Mouse (Mus musculus): ENCODE data around the gene Gm10392. TPM values are rescaled to one million over a fixed set of nuclear protein-coding genes. Genes with fewer than 3 reads are reported as not detected.
A peak's percentile ranks its signal among the peaks of the same experiment; 100 is the strongest.
"Not testable (repeated sequence)": the region's sequence is repeated elsewhere in the genome, so short reads cannot be mapped to it uniquely, and the experiment has no call there.

The Gm10392 gene
- polyA plus RNA-seq (2015; fragmentation: Nextera tagmentation; extraction: Ambion mirVana), result 0.13 TPM in 1 of 2 replicates, not detected in the other

DNA sequence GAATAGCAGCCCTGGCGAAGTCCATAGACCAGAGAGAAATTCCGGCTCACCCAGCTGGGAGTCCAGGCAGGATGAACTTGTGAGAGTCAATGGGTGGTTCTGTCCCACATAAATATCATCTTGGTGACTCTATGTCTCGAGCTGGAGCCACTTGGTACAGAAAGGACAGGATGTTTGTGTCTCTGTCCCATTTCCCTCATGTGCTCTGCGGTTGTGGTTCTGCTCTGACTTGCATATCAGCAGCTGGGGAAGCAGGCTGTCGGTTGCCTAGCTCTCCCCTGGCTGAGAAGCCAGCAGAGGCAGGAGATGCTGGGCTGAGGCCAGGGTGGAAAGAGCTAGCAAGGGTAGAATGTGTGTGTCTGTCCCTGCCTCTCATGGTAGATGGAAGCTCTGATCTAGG is at the start of gene Gm10392:
Gene Gm10392, minus strand, starts transcription at position 156 of the 400 bp plus-strand sequence.
- Histone ChIP-seq H3K4me2 (no peak within 1 kb of the TSS), H3K27me3 (peaks cover 6% of the 10 kb centered on the region; the same call in 1 of the 2 replicates), H3K9me3 (replicated peaks) (no peaks in the 10 kb centered on the region), H3K4me1 (replicated peaks) (peaks cover 22% of the 10 kb centered on the region), H3K4me3 (no peak within 1 kb of the TSS), H3K9ac (no peak within 1 kb of the TSS), H3K36me3 (no peaks in the 10 kb centered on the region), H3K27ac (peak within 1 kb of the TSS; percentile 21; the same call in 1 of the 2 replicates)
- 46% methylated on average over 5 of the region's 5 CpGs for WGBS
- no peak for ATAC-seq (replicated peaks; ENCODE audit: insufficient number of reproducible peaks, insufficient read depth, low FRiP score, low read depth)

DNA sequence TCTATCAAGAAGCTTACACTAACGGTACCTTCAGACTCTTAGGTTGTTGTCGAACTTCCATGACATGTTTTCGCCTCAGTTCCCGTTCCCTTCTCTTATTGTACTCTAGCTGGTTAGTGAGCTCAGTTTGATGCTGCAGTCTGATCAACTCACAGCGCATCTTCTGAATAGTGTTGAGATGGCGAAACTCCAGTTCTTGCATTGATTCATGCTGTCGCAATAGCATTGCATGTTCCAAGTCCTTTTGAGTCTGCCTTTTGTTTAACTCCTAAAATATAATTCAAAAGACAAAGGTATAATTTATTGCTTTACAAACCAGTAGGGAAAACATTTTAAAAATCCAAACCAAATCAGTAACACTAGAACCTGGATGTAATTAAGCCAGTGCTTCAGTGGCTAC is 26.3 kb upstream of the Gm10392 start:
- Histone ChIP-seq H3K9me3 (replicated peaks) (no peaks in the 10 kb centered on the region), H3K4me3 (no peak overlapping the region), H3K27ac (no peak overlapping the region), H3K9ac (no peak overlapping the region), H3K4me1 (replicated peaks) (no peaks in the 10 kb centered on the region), H3K4me2 (no peak overlapping the region), H3K36me3 (peaks cover 66% of the 10 kb centered on the region), H3K27me3 (no peaks in the 10 kb centered on the region)
- ATAC-seq (replicated peaks; ENCODE audit: insufficient number of reproducible peaks, insufficient read depth, low FRiP score, low read depth), result no peak
- WGBS, result 92% methylated on average over 7 of the region's 7 CpGs

DNA sequence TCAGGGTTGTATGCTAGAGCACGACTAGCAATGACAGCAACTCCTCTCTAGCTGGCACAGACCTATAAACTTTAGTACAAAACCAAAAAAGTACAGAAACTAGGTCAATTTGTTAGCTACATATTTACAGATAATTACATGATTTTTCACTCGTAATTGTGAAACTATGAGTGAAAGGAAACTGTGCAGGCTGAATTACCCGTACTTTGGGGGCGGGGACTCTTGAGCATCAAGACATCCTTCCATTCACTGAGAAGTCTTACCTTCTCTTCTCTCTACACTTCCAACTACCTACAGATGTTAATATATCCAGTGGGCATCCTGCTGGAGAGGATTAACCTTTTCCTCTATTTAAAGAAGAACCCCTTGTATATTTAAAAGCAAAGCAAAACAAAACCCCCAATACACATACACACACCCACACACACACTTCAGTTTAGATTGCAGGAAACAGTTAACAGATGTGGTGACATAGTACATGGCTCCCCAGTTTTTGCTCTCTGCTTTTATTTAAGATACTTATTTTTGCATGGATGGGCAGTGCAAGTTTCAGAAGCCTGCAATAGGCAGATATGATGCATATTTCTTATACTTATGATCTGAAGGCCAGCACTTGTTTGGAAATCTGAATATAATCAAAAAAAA is 13.3 kb upstream of the Gm10392 start:
- no peaks in the 10 kb centered on the region for H3K9me3 ChIP-seq (replicated peaks)
- H3K4me3 ChIP-seq, result no peak overlapping the region
- H3K27ac ChIP-seq, result no peak overlapping the region
- no peaks in the 10 kb centered on the region for H3K27me3 ChIP-seq
- ATAC-seq (replicated peaks; ENCODE audit: insufficient number of reproducible peaks, insufficient read depth, low FRiP score, low read depth), result no peak
- no peak overlapping the region for H3K4me2 ChIP-seq
- 84% methylated on average over 4 of the region's 4 CpGs for WGBS
- no peak overlapping the region for H3K9ac ChIP-seq
- H3K4me1 ChIP-seq (replicated peaks), result no peaks in the 10 kb centered on the region
- H3K36me3 ChIP-seq, result peaks cover 30% of the 10 kb centered on the region

DNA sequence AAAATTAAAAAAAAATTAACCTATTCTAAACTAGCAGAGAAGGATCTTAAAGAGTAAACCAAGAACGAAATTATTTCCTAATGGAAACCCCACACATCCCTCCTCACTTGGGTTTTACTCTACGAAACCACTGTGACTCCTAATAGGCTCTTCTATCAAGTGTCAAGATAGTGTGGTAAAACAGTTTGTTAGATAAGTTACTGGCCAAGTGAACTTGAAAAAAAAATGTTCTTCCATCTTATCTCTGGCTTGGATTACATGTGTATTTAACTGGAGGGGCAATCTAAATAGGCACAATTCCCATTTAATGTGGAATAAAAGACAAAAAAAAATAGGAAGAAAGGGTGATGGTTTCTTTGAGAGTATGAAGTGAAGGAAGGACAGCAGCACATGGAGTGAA is 11.9 kb upstream of the Gm10392 start:
- H3K4me3 ChIP-seq, result no peak overlapping the region
- H3K4me2 ChIP-seq, result no peak overlapping the region
- no peak for ATAC-seq (replicated peaks; ENCODE audit: insufficient number of reproducible peaks, insufficient read depth, low FRiP score, low read depth)
- H3K27me3 ChIP-seq, result no peaks in the 10 kb centered on the region
- H3K4me1 ChIP-seq (replicated peaks), result no peaks in the 10 kb centered on the region
- H3K36me3 ChIP-seq, result peaks cover 16% of the 10 kb centered on the region
- WGBS, result 72% methylated on average over 2 of the region's 2 CpGs
- no peaks in the 10 kb centered on the region for H3K9me3 ChIP-seq (replicated peaks)
- no peak overlapping the region for H3K9ac ChIP-seq
- H3K27ac ChIP-seq, result no peak overlapping the region

DNA sequence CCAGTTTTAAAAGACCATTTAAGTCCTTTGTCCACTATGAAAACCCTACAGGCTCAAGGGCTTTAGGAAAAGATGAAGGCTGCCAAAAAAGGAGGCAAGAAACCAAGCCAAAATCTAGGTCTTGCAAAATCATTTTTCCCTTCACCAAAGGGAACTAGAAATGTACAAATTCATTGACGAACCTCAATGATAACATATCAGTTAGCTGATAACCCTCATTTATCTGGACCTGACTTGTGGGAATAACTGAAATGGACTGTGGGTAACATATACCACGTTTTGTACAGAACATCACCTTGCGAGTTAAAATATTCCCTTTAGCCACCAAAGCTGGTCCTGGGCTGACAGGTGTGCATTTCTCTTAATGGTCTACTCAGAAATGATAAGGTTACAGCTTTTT is 10.6 kb upstream of the Gm10392 start:
- 68% methylated on average over 3 of the region's 3 CpGs for WGBS
- no peaks in the 10 kb centered on the region for H3K4me1 ChIP-seq (replicated peaks)
- no peaks in the 10 kb centered on the region for H3K27me3 ChIP-seq
- H3K27ac ChIP-seq, result no peak overlapping the region
- no peak overlapping the region for H3K4me3 ChIP-seq
- H3K9me3 ChIP-seq (replicated peaks), result no peaks in the 10 kb centered on the region
- no peak for ATAC-seq (replicated peaks; ENCODE audit: insufficient number of reproducible peaks, insufficient read depth, low FRiP score, low read depth)
- H3K36me3 ChIP-seq, result peaks cover 7% of the 10 kb centered on the region; the same call in 1 of the 2 replicates
- no peak overlapping the region for H3K9ac ChIP-seq
- H3K4me2 ChIP-seq, result no peak overlapping the region

DNA sequence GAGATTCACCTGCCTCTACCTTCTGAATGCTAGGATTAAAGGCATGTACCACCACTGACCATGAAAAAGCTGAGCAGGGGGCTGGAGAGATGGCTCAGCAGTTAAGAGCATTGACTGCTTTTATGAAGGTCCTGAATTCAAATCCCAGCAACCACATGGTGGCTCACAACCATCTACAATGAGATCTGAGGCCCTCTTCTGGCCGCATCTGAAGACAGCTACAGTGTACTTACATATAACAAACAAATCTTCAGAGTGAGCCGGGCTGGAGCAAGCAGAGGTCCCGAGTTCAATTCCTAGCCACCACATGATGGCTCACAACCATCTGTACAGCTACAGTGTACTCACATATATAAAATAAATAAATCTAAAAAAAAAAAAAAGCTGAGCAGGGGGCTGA is 9.4 kb upstream of the Gm10392 start:
- ATAC-seq (replicated peaks; ENCODE audit: insufficient number of reproducible peaks, insufficient read depth, low FRiP score, low read depth); H3K9ac ChIP-seq; H3K4me3 ChIP-seq; H3K9me3 ChIP-seq (replicated peaks); H3K4me1 ChIP-seq (replicated peaks); H3K27ac ChIP-seq; H3K4me2 ChIP-seq; H3K36me3 ChIP-seq; H3K27me3 ChIP-seq: not testable (repeated sequence)
- 93% methylated on average over 3 of the region's 3 CpGs for WGBS

DNA sequence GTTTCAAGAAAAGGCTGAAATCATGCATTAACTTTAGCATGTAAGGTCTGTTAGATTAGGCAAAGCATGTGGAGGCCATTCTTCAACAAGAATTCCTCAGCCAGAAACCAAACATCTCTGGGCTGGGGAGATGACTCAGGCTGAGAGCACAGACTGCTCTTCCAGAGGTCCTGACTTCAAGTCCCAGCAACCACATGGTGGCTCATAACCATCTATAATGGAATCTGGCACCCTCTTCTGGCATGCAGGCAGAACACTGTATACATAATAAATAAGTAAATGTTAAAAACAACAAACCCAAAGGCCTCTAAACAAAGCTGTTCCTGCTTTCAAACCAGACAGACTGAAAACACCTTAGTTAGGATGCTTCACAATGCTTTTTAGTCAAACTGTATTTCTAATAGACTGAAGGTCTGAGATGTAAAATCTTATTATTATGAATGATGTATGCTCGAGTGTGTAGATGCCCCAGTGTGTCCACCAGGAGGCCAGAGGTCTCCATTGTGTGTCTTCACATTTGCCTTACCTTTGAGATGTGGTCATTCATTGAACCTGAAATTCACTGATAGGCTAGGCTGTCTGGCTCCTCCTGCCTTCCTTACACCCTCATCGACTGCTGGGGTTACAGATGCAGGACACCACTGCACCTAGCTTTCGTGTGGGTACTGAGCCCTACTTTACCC is 6.9 kb upstream of the Gm10392 start:
- no peak overlapping the region for H3K4me3 ChIP-seq
- H3K27me3 ChIP-seq, result no peaks in the 10 kb centered on the region
- no peak overlapping the region for H3K9ac ChIP-seq
- H3K36me3 ChIP-seq, result peaks cover 3% of the 10 kb centered on the region; the same call in 1 of the 2 replicates
- H3K27ac ChIP-seq, result no peak overlapping the region
- H3K4me1 ChIP-seq (replicated peaks), result no peaks in the 10 kb centered on the region
- H3K4me2 ChIP-seq, result no peak overlapping the region
- no peaks in the 10 kb centered on the region for H3K9me3 ChIP-seq (replicated peaks)
- WGBS, result 68% methylated on average over 3 of the region's 3 CpGs
- no peak for ATAC-seq (replicated peaks; ENCODE audit: insufficient number of reproducible peaks, insufficient read depth, low FRiP score, low read depth)

DNA sequence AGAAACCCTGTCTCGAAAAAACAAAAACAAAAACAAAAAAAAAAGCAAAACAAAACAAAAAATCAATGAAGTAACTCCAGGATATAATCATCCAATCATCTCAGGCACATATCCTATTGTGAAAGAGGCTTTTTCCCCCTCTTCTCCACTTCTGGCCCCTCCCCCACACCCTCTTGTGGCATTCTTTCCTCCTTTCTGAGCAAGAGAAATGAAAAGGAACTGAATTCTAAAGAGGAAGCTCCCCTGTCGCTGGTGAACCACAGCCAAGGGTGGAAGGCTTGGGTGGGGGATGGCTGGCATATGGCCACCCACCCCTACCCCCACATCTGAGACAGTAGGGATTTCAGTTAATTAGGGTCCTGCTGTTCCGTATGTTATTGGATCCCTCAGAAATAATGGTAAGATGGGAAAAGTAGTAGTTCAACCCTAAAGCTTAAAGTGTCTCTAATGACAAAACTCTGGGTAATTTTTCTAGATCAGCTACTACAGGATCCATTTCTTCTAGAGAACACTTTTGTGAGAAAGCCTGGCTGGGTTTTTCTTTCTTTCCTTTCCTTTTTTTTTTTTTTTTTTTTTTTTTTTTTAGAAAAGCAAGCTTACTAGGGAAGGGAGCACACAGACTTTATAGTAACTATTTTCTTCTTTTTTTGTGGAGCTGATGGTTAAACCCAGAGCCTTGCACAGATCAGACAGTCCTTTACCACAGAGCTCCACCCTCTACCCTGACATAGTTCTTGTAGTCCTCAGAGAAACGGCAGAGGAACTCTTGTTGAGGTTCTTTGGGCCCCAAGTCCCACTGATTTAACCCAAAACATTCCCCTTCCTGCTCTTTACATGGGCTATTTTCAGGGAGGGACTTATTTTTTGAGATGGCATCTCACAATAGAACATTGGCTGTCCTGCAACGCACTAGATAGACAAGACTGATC is 1.9 kb upstream of the Gm10392 start:
- H3K27me3 ChIP-seq, result peaks cover 6% of the 10 kb centered on the region; the same call in 1 of the 2 replicates
- no peak overlapping the region for H3K9ac ChIP-seq
- H3K4me1 ChIP-seq (replicated peaks), result peaks cover 3% of the 10 kb centered on the region
- no peak overlapping the region for H3K27ac ChIP-seq
- H3K9me3 ChIP-seq (replicated peaks), result no peaks in the 10 kb centered on the region
- no peaks in the 10 kb centered on the region for H3K36me3 ChIP-seq
- ATAC-seq (replicated peaks; ENCODE audit: insufficient number of reproducible peaks, insufficient read depth, low FRiP score, low read depth), result no peak
- H3K4me2 ChIP-seq, result no peak overlapping the region
- 52% methylated on average over 5 of the region's 5 CpGs for WGBS
- no peak overlapping the region for H3K4me3 ChIP-seq

DNA sequence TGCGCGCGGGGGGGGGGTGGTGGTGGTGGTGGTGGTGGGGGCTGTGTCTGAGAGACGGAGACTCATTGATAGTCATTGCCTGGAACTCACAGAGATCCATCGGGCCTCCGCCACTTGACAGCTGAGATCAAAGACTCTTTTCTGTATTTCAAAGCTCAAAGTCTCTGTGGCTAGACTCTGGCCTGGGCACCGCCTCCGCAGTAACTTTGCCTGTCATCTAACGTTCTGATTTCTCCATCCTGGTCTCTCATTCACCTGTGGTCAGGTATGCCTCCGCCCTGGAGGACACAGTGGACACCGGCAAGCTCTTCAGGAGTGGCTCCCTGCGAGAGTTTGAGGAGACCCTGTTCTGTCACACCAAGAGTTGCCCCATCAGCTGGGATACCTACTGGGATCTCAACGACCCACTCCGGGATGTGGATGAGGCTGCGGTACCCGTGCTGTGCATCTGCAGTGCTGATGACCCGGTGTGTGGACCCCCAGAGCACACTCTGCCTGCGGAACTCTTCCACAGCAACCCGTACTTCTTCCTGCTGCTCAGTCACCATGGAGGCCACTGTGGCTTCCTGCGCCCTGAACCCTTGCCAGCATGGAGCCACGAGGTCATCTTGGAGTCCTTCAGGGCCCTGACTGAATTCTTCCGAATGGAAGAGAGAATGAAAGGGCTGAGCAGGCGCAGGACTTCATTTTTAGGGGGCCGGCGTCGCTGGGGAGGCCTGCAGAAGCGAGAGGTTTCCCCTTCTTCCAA is 773 bp downstream of the Gm10392 start:
- Histone ChIP-seq H3K9me3 (replicated peaks) (no peaks in the 10 kb centered on the region), H3K27me3 (peaks cover 6% of the 10 kb centered on the region; the same call in 1 of the 2 replicates), H3K36me3 (no peaks in the 10 kb centered on the region), H3K4me1 (replicated peaks) (peaks cover 28% of the 10 kb centered on the region), H3K9ac (no peak overlapping the region), H3K4me3 (no peak overlapping the region), H3K27ac (peak overlapping the region; percentile 21; the same call in 1 of the 2 replicates), H3K4me2 (no peak overlapping the region)
- ATAC-seq (replicated peaks; ENCODE audit: insufficient number of reproducible peaks, insufficient read depth, low FRiP score, low read depth), result no peak
- 70% methylated on average over 27 of the region's 27 CpGs for WGBS

DNA sequence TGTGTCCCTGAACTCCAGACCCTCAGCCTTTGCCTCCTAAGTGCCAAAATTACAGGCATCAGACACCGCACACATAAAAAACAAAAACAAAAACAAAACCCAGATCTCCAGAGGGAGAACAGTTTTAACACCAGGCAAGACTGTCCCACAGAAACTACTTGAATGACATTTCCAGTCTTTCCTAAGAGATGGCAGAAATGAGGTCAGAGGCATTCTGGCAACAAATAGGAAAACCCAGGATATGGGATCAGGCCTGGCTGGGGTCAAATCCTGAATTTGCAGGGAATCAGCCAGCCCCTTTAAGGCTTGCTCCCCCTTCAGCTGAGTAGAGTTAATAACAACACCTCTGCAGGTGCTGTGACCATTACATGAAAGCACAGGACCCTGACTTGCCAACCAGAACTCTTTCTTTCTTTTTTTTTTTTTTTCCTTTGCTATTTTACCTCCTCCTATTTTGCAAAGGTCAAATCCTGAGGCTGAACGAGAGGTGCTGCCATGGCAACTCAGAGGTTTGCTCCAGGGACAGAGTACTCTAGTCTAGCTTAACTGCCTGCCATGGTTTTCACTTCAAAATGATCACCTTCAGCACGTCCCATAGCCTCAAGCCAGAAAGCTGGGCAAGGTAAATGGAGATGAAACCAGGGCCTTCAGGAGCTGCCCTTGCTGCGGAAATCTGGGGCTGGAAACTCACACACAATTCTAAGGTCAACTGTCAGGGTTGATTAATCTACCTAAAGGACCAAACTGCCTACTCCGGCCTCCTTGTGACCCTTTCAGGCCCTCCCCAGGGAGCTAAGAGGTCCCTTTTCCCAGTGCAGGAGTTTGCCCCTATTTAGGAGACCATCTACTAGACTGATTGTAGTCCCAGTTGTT is 2.2 kb downstream of the Gm10392 start:
- H3K4me2 ChIP-seq, result peak overlapping the region; percentile 96; the same call in 1 of the 2 replicates

More for the DNA sequence above, 2.2 kb downstream of the Gm10392 start:
- no peak overlapping the region for H3K4me3 ChIP-seq
- no peaks in the 10 kb centered on the region for H3K36me3 ChIP-seq
- H3K9ac ChIP-seq, result no peak overlapping the region
- 86% methylated on average over 5 of the region's 5 CpGs for WGBS
- ATAC-seq (replicated peaks; ENCODE audit: insufficient number of reproducible peaks, insufficient read depth, low FRiP score, low read depth), result no peak
- no peaks in the 10 kb centered on the region for H3K9me3 ChIP-seq (replicated peaks)
- no peak overlapping the region for H3K27ac ChIP-seq
- peaks cover 6% of the 10 kb centered on the region; the same call in 1 of the 2 replicates for H3K27me3 ChIP-seq
- peaks cover 34% of the 10 kb centered on the region for H3K4me1 ChIP-seq (replicated peaks)

Data from heart, embryonic 15.5 days (tissue).